Mouse (Mus musculus) megakaryocyte, adult 5-6 weeks (primary cell): ENCODE data around the gene Fbxo40. TPM values are rescaled to one million over a fixed set of nuclear protein-coding genes. Genes with fewer than 3 reads are reported as not detected.
A peak's percentile ranks its signal among the peaks of the same experiment; 100 is the strongest.

ENCODE experiments used
- ATAC-seq: 2 replicates; pipeline ENCODE4 v1.8.0; 2016; ENCODE audit warnings: mild to moderate bottlenecking, inconsistent platforms; ENCODE audit not compliant: poor library complexity, severe bottlenecking
- total RNA-seq, 2 experiments: library from RNA; stranded (forward) in 1 of 2; stranded (reverse) in 1 of 2; fragments of 153-499, 151-499 nt in 1 of 2; fragments of 221-1000, 200-1000 nt in 1 of 2; gene quantifications; 2 replicates each; pipeline versions ENCODE4 v1.2.3 to v1.2.4; 2015 to 2017

Gene Fbxo40
- total RNA-seq, 2 experiments from 2014 or later: 0.33 TPM; not detected in 1

- ATAC-seq: no peak
Measured at GRCm38 (mm10) chr16:36947646-36948197, 42.5 kb downstream of the Fbxo40 start.

GRCm38 (mm10) chr16:36946459-36947159 is 43.7 kb downstream of the Fbxo40 start:
- ATAC-seq: no peak

- ATAC-seq: no peak
Measured at GRCm38 (mm10) chr16:36944895-36945424, 45.3 kb downstream of the Fbxo40 start.

- ATAC-seq: no peak
Measured at GRCm38 (mm10) chr16:36943591-36943990, 46.7 kb downstream of the Fbxo40 start.

- ATAC-seq: no peak
Measured at GRCm38 (mm10) chr16:36941895-36942294, 48.4 kb downstream of the Fbxo40 start.

- peak; percentile 86 for ATAC-seq
Measured at GRCm38 (mm10) chr16:36941137-36941727, 49.0 kb downstream of the Fbxo40 start.

GRCm38 (mm10) chr16:36935814-36936213 is 54.5 kb downstream of the Fbxo40 start:
- ATAC-seq: peak; percentile 64

- peak; percentile 70 for ATAC-seq
Measured at GRCm38 (mm10) chr16:36934841-36935620, 55.2 kb downstream of the Fbxo40 start, which contains the start of gene Hcls1. Gene Hcls1 (plus strand): TSS chr16:36934983.

- ATAC-seq: peak; percentile 8
Measured at GRCm38 (mm10) chr16:36934131-36934840, 56.0 kb downstream of the Fbxo40 start.

GRCm38 (mm10) chr16:36932546-36932945 is 57.7 kb downstream of the Fbxo40 start:
- ATAC-seq: no peak

- no peak for ATAC-seq
Measured at GRCm38 (mm10) chr16:36931976-36932375, 58.3 kb downstream of the Fbxo40 start.

GRCm38 (mm10) chr16:36931381-36931780 is 58.9 kb downstream of the Fbxo40 start:
- no peak for ATAC-seq

GRCm38 (mm10) chr16:36930231-36931136 is 59.8 kb downstream of the Fbxo40 start:
- ATAC-seq: peak; percentile 15; the same call in 1 of the 2 replicates

GRCm38 (mm10) chr16:36929216-36929615 is 61.1 kb downstream of the Fbxo40 start:
- no peak for ATAC-seq

- no peak for ATAC-seq
Measured at GRCm38 (mm10) chr16:36928106-36928500, 62.2 kb downstream of the Fbxo40 start.

GRCm38 (mm10) chr16:36927495-36928105 is 62.7 kb downstream of the Fbxo40 start:
- ATAC-seq: no peak

GRCm38 (mm10) chr16:36926514-36927447 is 63.5 kb downstream of the Fbxo40 start:
- no peak for ATAC-seq

GRCm38 (mm10) chr16:36925797-36926196 is 64.5 kb downstream of the Fbxo40 start:
- no peak for ATAC-seq
